Mouse (Mus musculus) forebrain, postnatal 0 days (tissue): ENCODE measurements around the gene Dnaaf5. TPM values are rescaled to one million over a fixed set of nuclear protein-coding genes. Genes with fewer than 3 reads are reported as not detected.

ENCODE experiments used
- ATAC-seq: fragments of 200-750 bp; cut with Nextera tagmentation; 2 replicates; pipeline ENCODE4 v1.8.0; 2017; ENCODE audit warnings: mild to moderate bottlenecking, moderate library complexity
- DNase-seq: peaks from one replicate; pipeline ENCODE4 v3.0.0-alpha.2; 2015
- H3K27ac ChIP-seq: fragments of 300-500 bp; sonication (generic); 2 replicates; pipeline ENCODE4 v1.5.1; 2014; ENCODE audit warnings: low read depth, mild to moderate bottlenecking, antibody characterized with exemption, low read length, moderate library complexity, mixed read lengths
- H3K27me3 ChIP-seq: fragments of 300-500 bp; sonication (generic); 2 replicates; pipeline ENCODE4 v1.6.1; 2014; ENCODE audit warnings: mild to moderate bottlenecking, low read length, mixed read lengths; ENCODE audit not compliant: insufficient read depth
- H3K36me3 ChIP-seq: fragments of 300-500 bp; sonication (generic); 2 replicates; pipeline ENCODE4 v1.6.1; 2014; ENCODE audit warnings: mild to moderate bottlenecking, moderate library complexity; ENCODE audit not compliant: insufficient read depth
- H3K4me1 ChIP-seq: fragments of 300-500 bp; sonication (generic); 2 replicates; pipeline ENCODE4 v1.6.1; 2014; ENCODE audit warnings: antibody characterized with exemption; ENCODE audit not compliant: insufficient read depth
- H3K4me2 ChIP-seq: fragments of 300-500 bp; sonication (generic); 2 replicates; pipeline ENCODE4 v1.6.1; 2014; ENCODE audit warnings: low read depth, mild to moderate bottlenecking, moderate library complexity
- H3K4me3 ChIP-seq: fragments of 300-500 bp; sonication (generic); 2 replicates; pipeline ENCODE4 v1.5.1; 2014; ENCODE audit warnings: low read depth, low read length, mixed read lengths
- H3K9ac ChIP-seq: fragments of 300-500 bp; sonication (generic); 2 replicates; pipeline ENCODE4 v1.6.1; 2014; ENCODE audit warnings: mild to moderate bottlenecking
- H3K9me3 ChIP-seq: fragments of 300-500 bp; sonication (generic); 2 replicates; pipeline ENCODE4 v1.6.1; 2016; ENCODE audit warnings: low read length
- CTCF ChIP-seq: sonication (generic); IDR thresholded peaks from 2 replicates; pipeline ENCODE4 v1.5.1; 2016; ENCODE audit warnings: antibody characterized with exemption, control low read depth, low read depth
- WGBS: fragments of 180-500 bp; shearing (Covaris S2); extraction: QIAGEN DNeasy Blood & Tissue Kit; methylation state at CpG from one replicate; pipeline ENCODE4 v1.1.7; 2014; 5-methylcytosine and 5-hydroxymethylcytosine counted together
- polyA plus RNA-seq: library from polyadenylated mRNA; unstranded; fragments of >200 nt; fragmentation: Nextera tagmentation; extraction: Ambion mirVana; gene quantifications from 2 replicates; pipeline ENCODE4 v1.2.1, GENCODE M21; 2015
- total RNA-seq: library from RNA; depleted of rRNA; stranded (reverse); fragments of >200 nt; gene quantifications from 2 replicates; pipeline ENCODE4 v1.2.3, GENCODE M21; 2014

Gene Dnaaf5
- total and polyA plus RNA-seq, 2 experiments from 2014 or later = 2.6 to 12.5 TPM

DNA sequence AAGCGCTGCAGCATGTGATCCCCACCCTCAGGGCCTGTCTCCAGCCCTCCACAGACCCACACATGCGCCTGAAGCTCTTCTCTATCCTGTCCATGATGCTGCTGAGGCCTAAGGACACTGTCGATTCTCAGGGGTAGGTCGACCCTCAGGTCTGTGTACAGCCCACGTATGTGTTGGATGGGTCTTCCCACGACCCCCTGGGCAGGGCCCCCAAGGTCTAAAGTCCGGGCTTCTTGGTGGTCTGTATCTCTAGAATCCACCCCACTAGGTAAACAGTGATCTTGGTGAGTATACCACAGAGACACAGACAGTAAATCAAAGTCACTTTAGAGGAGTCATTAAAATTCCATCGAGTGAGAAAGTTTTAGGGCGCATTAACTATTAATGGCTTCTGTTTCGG lies 24.1 kb downstream of the Dnaaf5 start:
- no peak for TF ChIP-seq CTCF
- no peak for DNase-seq
- no peaks in the 10 kb centered on the region for H3K4me1 ChIP-seq
- 55% methylated on average over 10 of the region's 10 CpGs for WGBS
- H3K36me3 ChIP-seq = peaks cover 43% of the 10 kb centered on the region
- no peaks in the 10 kb centered on the region for H3K9me3 ChIP-seq
- H3K4me3 ChIP-seq = no peak overlapping the region
- no peak for ATAC-seq
- H3K4me2 ChIP-seq = no peak overlapping the region
- no peak overlapping the region for H3K9ac ChIP-seq
- no peaks in the 10 kb centered on the region for H3K27me3 ChIP-seq
- 0 out of 2 replicates have a peak overlapping the region, but pooled peaks have one; percentile 21 for H3K27ac ChIP-seq

GRCm38 (mm10) chr5:139174556-139175547 lies 24.8 kb downstream of the Dnaaf5 start:
- no peaks in the 10 kb centered on the region for H3K9me3 ChIP-seq
- 28% methylated on average over 10 of the region's 10 CpGs for WGBS
- H3K27ac ChIP-seq = 0 out of 2 replicates have a peak overlapping the region, but pooled peaks have one; percentile 21
- DNase-seq = no peak
- H3K9ac ChIP-seq = no peak overlapping the region
- ATAC-seq = 0 out of 2 replicates have a peak, but pooled peaks have one; percentile 18
- peaks cover 44% of the 10 kb centered on the region for H3K36me3 ChIP-seq
- no peak for TF ChIP-seq CTCF
- H3K4me1 ChIP-seq = no peaks in the 10 kb centered on the region
- H3K4me2 ChIP-seq = no peak overlapping the region
- H3K27me3 ChIP-seq = no peaks in the 10 kb centered on the region
- no peak overlapping the region for H3K4me3 ChIP-seq

- H3K4me1 ChIP-seq = no peaks in the 10 kb centered on the region
- peak; percentile 98 for TF ChIP-seq CTCF
- WGBS = 27% methylated on average over 11 of the region's 11 CpGs
- H3K9me3 ChIP-seq = no peaks in the 10 kb centered on the region
- H3K4me3 ChIP-seq = no peak overlapping the region
- DNase-seq (peak; percentile 89), ATAC-seq (peak; percentile 90)
- no peaks in the 10 kb centered on the region for H3K27me3 ChIP-seq
- no peak overlapping the region for H3K9ac ChIP-seq
- H3K36me3 ChIP-seq = peaks cover 54% of the 10 kb centered on the region
- H3K4me2 ChIP-seq = no peak overlapping the region
- no peak overlapping the region for H3K27ac ChIP-seq
These were observed 29.0 kb downstream of the Dnaaf5 start for GRCm38 (mm10) chr5:139178895-139179631.

DNA sequence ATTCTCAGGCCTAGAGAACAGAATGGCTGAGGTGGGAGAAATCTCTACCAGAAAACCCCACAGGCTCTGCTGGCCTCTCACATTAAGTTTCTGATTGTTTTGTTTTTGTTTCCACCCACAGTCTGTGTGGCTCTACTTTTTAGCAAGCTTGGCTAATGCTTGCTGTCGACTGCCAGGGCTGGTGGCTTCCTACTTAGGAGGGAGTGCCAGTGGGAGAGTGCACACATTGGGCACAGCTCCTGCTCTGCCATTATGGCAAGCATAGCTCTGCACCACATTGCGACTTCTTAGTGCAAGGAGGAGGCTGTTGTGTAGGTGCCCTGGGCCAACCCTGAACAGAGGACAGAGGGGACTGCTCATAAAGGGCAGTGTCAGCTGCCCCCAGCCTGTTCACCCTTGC lies 33.1 kb downstream of the Dnaaf5 start:
- no peak for ATAC-seq
- no peaks in the 10 kb centered on the region for H3K9me3 ChIP-seq
- no peaks in the 10 kb centered on the region for H3K4me1 ChIP-seq
- H3K27me3 ChIP-seq = no peaks in the 10 kb centered on the region
- TF ChIP-seq CTCF = no peak
- H3K27ac ChIP-seq = no peak overlapping the region
- no peak overlapping the region for H3K4me2 ChIP-seq
- DNase-seq = no peak
- 73% methylated on average over 2 of the region's 2 CpGs for WGBS
- no peak overlapping the region for H3K4me3 ChIP-seq
- H3K36me3 ChIP-seq = peaks cover 75% of the 10 kb centered on the region
- H3K9ac ChIP-seq = no peak overlapping the region

- Histone ChIP-seq H3K27me3 (no peaks in the 10 kb centered on the region), H3K4me1 (no peaks in the 10 kb centered on the region), H3K4me2 (no peak overlapping the region), H3K4me3 (no peak overlapping the region), H3K27ac (no peak overlapping the region), H3K36me3 (peaks cover 73% of the 10 kb centered on the region), H3K9me3 (no peaks in the 10 kb centered on the region), H3K9ac (no peak overlapping the region)
- 94% methylated on average over 9 of the region's 9 CpGs for WGBS
- DNase-seq (no peak), ATAC-seq (no peak)
- no peak for TF ChIP-seq CTCF
These were observed 33.6 kb downstream of the Dnaaf5 start for GRCm38 (mm10) chr5:139183601-139184000.

GRCm38 (mm10) chr5:139184897-139185296 lies 34.9 kb downstream of the Dnaaf5 start:
- Histone ChIP-seq H3K27me3 (no peaks in the 10 kb centered on the region), H3K27ac (no peak overlapping the region), H3K36me3 (peaks cover 70% of the 10 kb centered on the region), H3K9me3 (no peaks in the 10 kb centered on the region), H3K4me1 (no peaks in the 10 kb centered on the region), H3K4me2 (no peak overlapping the region), H3K4me3 (no peak overlapping the region), H3K9ac (no peak overlapping the region)
- ATAC-seq (no peak), DNase-seq (no peak)
- WGBS = 94% methylated on average over 4 of the region's 4 CpGs
- TF ChIP-seq CTCF = no peak
